Mouse (Mus musculus): ENCODE results near the gene Epha2.
A peak's percentile ranks its signal among the peaks of the same experiment; 100 is the strongest.

- TF ChIP-seq CTCF (IDR thresholded peaks at IDR 0.05; ENCODE audit: low read depth), result peak; percentile 70
- no peak for TF ChIP-seq EP300 (IDR thresholded peaks at IDR 0.05; ENCODE audit: low read depth)
These were observed 59.8 kb downstream of the Epha2 start for GRCm38 (mm10) chr4:141360846-141361245.

Measured in liver, embryonic 14.5 days (tissue).